Mouse (Mus musculus) heart, adult 8-10 months (tissue): ENCODE measurements around the gene Fas. TPM values are rescaled to one million over a fixed set of nuclear protein-coding genes. Genes with fewer than 3 reads are reported as not detected.

ENCODE experiments used
- DNase-seq: peaks from one replicate; pipeline ENCODE4 v3.0.0; 2022; ENCODE audit warnings: low spot score
- total RNA-seq, 4 experiments: library from RNA; stranded (reverse); gene quantifications; 2 replicates each; pipeline ENCODE4 v1.2.4; 2022

Fas gene
- total RNA-seq, 4 experiments from 2014 or later = 8.6 to 14.3 (median 12.6) TPM

DNA sequence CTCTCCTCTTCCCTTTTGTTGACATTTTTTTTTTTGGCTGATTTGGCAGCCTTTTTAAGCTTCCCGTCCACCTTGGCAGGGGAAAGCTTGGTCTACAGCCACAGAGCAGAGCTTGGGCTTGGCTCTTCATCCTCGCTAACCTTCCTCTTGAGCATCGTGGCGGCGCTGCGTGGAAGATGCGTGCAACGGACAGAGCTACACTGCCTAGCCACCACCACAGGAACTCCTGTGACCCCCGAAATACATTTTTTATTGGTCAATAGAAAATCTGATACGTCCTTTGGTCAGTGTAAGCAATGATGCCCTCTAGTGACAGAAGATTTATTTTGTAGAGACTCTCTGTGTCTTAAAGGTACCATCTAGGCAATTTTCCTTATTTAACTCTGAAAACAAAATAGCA lies 6.1 kb upstream of the Fas start:
- DNase-seq = peak; percentile 72

DNA sequence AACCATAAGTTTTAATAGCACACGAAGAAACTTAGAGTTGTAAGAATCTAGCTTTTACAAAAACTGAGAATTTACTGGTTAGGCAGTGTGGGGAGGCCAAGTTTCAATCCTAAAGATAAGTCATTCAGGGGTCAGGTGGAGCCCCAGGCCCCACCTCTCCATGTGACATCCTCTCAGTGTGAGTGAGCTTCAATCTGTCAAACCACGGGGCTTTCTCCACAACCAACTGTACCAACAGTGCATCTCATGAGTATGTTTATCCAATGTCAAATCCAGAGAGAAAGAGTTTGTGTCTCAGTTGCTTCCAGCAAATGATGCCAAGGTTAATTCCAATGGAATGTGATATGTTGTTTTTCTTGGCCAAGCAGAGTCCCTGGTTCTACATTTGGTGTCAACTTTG lies 5.6 kb upstream of the Fas start:
- no peak for DNase-seq

- no peak for DNase-seq
These were observed 3.2 kb upstream of the Fas start for GRCm38 (mm10) chr19:34287221-34287620.

- no peak for DNase-seq
These were observed 2.6 kb upstream of the Fas start for GRCm38 (mm10) chr19:34287656-34288415.

DNA sequence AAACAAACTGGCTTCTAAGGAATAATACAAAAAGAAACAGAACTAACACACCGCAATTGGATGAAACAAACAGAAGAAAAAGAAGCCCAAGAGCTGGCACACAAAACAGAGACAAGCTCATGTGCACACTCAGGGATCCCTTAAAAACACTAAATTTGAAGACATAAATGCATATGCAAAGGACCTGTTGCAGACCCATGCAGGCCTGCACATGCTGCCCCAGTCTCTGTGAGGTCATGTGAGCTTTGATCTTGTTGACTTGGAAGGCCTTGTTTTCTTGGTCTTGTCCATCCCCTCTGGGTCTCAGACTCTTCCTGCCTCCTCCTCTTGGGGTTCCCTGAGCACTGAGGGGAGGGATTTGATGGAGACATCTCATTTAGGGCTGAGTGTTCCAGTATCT lies 1.8 kb upstream of the Fas start:
- DNase-seq = no peak

DNA sequence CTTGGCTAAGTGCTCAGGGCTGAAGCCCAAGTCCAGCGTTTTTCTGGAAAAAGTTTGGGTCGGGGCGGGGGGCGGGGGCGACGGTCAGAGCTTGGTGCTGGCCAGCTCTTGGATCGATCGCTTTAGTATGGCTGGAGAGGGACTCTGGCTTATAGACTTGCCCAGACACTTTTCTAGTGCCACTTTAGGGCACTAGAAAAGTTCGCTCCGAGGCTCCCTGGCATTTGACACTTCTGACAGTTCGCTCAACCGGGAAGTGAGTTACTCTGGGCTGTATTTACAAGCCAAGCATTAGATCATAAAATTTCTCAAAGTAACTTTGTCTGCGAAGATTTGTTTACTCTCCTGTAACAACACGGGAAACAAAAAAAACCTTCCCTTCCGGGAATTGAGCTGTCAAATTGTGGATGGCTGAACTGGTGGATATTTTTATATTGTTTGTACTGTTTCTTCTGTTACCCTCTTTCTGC lies 441 bp downstream of the Fas start:
- peak; percentile 67 for DNase-seq

DNA sequence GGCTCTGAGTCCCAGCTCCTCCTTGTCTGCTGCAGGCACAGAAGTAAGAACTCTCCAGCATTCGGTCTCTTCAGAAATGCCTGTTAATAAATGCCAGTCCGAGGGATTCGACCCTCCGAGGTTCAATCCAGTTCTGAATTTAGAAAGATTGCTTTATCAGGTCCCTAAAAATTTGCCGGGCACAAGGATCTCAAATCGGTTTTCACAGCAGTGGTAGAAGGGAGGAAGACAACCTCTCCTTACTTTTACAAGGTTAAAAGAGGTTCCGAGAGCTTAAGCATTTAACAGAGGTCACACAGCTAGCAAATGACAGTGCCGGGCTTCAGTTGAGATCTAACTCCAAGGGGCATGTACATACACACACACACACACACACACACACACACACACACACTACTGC lies 913 bp downstream of the Fas start:
- DNase-seq = no peak

DNA sequence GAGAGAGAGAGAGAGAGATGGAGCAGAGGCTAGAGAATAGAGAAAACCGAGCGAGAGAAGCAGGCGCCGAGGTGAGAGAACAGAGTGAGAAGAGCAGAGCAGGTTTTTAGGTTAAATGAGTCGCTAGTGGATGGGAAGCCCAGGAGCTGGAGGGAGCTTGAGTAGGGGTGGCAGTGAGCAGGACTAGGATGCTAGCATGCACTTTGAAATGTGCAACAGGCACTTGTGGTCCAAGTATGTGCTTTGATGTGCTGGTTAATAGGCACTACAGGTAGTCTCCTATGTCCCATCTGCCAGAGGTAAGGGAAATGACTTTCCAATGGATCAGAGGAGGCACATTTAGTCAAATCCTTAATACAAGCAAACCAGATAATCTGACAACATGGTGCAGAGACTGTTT lies 1.5 kb downstream of the Fas start:
- no peak for DNase-seq

- DNase-seq = no peak
These were observed 2.2 kb downstream of the Fas start for GRCm38 (mm10) chr19:34292701-34293100.

DNA sequence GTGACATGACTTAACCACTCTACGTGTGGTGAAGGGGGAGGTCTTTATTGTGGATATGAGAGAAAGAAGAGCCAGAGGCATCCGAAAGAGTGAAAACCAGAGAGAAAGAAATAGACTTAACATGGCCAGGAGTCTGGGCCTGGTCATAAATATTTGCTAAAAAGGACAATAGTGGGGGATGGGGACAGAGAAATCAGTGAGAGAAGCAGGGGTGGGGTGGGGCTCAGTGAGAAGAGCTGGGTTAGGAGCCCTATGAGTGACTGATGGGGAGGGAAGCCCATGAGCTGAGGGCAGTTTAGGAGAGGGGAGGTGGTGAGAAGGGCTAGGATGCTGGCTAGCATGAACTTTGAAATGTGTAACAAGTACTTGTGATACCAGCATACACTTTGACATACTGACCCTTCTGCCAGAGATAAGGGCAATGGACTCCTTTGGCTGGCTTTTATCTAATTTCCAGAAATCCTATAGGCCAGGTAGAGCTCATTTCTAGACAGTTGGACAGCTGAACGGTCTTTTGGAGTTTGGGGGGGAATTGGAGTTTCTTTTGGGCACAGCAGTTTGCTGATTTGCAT lies 3.0 kb downstream of the Fas start:
- DNase-seq = no peak

- DNase-seq = no peak
These were observed 5.0 kb downstream of the Fas start for GRCm38 (mm10) chr19:34295442-34295841.

GRCm38 (mm10) chr19:34298531-34298930 lies 8.1 kb downstream of the Fas start:
- no peak for DNase-seq

- DNase-seq = no peak
These were observed 8.8 kb downstream of the Fas start for GRCm38 (mm10) chr19:34299229-34299628.

DNA sequence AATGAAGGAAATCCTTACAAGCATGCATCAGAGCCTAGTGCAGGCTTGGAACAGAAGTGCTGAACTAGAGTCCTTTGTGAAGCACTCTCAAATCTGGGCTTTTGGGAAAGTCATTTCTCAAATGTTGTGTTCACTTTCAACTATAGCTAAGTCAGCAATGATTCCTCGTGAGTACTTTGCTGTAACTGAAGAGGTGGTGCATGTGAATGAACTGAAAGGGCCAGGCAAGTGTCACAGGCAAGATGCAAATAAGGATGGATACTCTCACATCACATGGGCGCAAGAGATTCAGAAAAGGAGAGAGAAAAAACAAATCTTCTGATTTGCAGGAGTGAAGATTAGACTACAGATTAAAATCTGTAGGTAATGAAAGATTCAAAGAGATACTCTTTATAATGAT lies 10.0 kb downstream of the Fas start:
- DNase-seq = no peak

- no peak for DNase-seq
These were observed 14.5 kb downstream of the Fas start for GRCm38 (mm10) chr19:34304917-34305316.

DNA sequence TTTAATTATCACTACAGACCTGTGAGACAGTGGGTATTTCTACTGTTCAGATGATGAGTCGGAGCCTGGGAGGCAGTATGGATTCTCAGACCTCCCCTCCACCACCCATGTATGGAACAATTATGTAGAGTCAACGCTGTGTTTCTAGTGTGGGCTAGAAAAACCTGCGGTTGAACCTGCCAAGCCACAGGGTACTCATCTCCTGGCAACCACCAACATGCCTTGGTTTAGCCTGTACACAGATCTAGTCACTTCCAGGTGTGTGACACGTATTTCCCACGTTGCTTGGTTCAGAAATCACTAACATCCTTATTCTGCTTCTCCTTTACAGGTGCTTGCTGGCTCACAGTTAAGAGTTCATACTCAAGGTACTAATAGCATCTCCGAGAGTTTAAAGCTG lies 16.3 kb downstream of the Fas start:
- no peak for DNase-seq

DNA sequence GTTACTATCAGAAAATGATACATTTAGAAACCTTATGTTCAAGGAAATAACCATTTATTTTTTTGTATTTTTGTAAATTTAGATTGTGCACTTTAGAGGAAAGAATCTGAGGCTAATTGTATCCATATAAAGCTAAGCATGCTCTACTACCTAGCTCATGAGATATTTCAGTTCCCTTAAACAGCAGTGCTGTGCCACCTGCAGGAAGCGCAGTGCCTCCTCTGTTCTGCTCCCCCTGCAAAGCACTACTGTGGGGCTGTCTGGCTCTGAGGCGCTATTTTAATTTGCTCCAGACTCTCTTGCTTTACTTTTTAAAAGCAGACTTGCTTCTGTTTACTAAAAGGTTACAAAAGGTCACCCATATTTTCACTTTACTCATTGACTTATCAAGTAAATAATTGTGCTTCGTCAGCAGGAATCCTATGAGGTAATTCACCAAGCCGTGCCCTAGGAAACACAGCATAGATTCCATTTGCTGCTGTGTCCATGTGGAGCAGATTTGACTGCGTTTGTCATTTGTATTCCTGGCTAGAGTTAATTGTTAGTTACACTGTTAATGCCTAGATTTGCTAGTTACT lies 21.8 kb downstream of the Fas start:
- DNase-seq = no peak

DNA sequence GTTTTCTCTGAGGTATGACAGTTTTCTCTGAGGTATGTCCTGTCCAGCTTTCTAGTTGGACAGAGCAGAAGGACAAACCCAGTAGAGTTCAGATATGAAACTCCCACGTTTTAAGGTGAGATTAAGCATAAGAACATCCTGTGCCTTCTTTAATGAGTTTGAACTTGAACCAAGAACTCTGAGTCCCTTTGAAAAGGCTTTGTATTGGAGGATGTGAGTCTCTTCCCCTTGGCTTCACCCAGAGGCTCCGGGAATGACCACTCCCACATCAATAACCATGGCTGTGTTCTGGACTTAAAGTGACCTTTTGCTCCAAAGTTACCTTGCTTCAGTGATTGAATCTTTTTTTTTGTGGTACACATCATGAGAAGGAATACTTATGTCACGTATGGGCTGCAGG lies 37.6 kb downstream of the Fas start:
- DNase-seq = peak; percentile 77

DNA sequence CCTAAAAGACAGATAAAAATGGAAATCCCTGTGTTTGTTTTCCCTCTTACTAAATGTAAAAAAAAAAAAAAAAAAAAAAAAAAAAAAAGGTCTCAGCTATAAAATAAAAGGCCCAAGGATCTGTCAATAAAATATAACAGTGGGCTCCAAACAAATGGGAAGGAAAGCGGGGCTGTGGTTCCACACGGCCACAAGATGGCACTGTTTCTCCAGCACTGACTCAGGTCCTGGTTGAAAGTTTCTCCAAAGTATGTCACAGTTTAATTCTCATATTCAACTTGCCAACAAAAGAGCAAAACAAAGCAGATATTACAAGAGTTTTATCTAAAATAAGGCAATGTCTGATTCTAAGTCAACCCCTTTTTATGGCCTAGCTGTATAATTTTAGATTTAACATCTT lies 43.8 kb downstream of the Fas start:
- peak; percentile 77 for DNase-seq

DNA sequence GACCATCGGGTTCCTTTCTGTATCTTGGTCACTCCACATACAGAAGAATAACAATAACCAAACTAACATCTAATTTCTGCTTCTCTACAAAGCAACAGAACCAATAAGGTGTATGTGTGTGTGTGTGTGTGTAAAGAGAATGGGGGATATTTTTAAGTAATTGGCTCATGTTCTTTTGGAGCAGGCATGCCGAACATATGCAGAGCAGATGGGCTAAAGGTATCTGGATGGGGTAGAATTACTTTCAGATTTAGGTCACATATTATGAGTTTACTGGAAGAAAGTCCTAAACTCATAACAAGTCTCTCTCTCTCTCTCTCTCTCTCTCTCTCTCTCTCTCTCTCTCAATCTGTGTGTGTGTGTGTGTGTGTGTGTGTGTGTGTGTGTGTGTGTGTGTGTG lies 54.2 kb downstream of the Fas start:
- DNase-seq = no peak

DNA sequence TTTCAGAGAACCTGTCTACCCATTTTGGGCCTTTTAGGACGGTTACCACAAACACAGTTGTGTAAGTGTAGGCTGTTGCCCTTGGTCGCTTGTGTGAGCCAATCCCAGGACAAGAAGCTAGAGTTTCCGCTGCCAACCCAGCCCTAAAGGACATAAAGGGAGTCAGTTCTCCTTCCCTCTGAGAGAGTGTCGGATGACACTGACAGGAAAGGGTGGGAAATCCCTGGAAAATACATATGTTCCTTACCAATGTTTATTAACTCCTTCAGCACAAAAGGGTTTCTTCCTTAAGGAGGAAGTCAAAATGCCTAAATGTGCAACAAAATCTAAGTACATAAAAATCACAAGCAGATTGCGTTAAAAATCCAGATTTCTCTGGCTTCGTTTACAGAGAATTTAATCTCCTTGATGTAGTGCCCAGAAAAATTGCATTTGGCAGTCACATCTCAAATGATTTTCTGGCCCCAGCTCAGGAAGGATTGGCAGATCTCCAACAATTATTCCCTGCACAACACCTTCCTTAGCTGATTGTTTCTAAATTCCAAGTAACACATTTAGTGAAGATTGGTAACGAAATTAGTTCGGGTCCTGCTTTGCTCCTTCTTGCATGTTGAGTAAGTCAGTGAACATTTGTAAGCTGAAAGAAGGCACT lies 55.3 kb downstream of the Fas start:
- peak; percentile 35 for DNase-seq

GRCm38 (mm10) chr19:34353291-34353805 lies 62.9 kb downstream of the Fas start:
- DNase-seq = no peak
